Mouse (Mus musculus): Measurements from ENCODE around the gene Acvr1. TPM values are rescaled to one million over a fixed set of nuclear protein-coding genes. Genes with fewer than 3 reads are reported as not detected.

Acvr1 gene
- 0.20 TPM for polyA plus RNA-seq (2017; shearing (Covaris generic))

DNA sequence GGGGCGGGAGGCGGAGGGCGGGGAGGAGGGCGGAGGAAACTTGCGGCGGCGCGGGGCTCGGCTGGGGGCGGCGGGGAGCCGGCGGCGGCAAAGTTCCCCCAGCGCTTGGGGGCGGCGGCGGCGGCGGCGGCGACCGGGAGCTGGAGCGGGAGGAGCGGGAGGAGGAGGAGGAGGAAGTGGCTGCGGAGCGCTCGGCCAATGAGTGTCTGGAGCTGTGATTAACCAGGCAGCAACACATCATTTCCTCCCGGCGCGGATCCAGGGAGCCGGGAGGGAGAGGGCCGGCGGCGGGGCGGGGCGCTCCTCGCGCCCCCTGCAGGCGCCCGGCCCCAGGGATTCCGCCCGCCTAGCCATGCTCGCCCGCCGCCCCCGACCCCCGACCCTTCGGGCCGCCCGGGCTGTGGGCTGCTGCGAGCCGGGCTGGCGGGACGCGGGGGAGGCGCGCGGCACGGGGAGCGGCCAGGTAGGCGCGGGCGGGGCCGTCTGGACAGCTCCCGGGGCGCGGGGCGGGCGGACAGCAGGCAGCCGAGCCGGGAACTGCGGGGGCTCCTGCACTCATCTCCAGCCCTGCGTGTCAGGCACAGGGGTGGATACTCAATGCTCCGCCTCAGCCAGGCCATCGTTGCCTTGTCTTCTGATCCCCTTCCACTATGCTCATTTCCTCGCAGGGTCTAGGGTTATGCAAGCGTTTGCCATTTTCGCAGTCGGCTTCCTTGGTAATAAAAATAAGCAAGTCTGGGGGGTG lies at the start of gene Acvr1, which contains the start of gene Upp2:
Gene Acvr1, minus strand, starts transcription at position 92 of the 745 bp plus-strand sequence.
Gene Upp2, plus strand, starts transcription at position 233 of the 745 bp plus-strand sequence.

DNA sequence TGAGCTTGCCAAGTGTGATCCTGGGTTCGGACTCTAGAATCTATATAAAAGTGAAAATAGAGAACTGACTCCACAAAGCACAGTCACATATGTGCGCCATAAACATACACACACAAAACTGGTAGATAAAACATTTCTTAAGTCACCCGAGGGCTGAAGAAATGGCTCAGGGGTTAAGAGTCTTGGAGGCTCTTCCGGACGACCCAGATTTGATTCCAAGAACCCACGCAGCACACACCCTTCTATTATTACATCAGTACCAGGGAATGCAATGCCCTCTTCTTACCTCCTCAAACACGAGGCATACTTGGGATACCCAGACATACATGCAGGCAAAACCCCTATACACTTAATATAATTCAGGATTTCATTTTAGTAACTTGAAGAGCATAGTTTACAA lies 97.1 kb downstream of the Acvr1 start, which contains the start of gene Gm17409:
Gene Gm17409, plus strand, starts transcription at position 301 of the 400 bp plus-strand sequence.

DNA sequence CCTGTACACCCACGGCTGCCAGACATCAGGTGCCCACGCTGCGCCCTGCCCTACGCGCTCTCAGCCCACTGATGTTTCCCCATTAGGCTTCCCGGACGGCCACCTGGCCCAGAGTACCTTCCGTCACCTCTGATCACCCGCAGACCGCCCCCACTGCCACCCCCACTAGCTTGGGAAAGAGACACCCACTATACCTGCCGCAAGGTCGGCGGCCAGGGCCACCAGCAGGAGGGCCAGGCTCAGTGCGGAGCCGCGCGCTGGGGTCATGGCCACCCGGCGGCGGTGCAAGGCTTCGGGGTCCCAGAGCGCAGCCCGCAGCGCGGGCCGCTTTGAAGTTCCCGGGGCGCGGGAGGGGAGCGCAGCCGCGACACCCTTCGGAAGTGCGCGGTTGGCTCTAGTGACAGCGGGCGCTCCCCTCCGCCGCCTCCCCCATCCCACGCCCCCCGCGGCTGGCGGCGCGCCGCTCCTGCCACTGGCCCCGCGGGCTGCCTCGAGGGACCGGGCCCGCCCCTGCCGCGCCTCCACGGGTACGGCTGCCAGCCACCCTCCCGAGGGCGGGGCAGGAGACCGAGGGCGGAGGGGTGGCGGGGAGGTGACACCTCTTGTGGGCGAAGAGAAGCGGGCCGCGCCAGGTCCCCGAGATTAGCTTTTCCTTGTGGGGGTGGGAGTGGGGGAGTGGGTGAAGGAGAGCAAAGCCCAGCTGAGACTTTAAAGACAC lies 209.4 kb downstream of the Acvr1 start, which contains the start of gene Acvr1c:
Gene Acvr1c, minus strand, starts transcription at position 482 of the 718 bp plus-strand sequence.

Other genes with a start within 250 kb of the Acvr1 start
- 0.12 TPM for gene Acvr1c, start 209.3 kb downstream of the Acvr1 start, polyA plus RNA-seq (2017; shearing (Covaris generic))
- gene Gm17409, start 97.0 kb downstream of the Acvr1 start, polyA plus RNA-seq (2017; shearing (Covaris generic)), result not detected
- not detected for gene Upp2, start 141 bp upstream of the Acvr1 start, polyA plus RNA-seq (2017; shearing (Covaris generic))

Data from inflammation-experienced regulatory T-cells, adult 16 weeks (primary cell).